Mouse (Mus musculus) forebrain, embryonic 12.5 days (tissue): Measurements from ENCODE around the gene Alg10b. TPM values are rescaled to one million over a fixed set of nuclear protein-coding genes. Genes with fewer than 3 reads are reported as not detected.
"Not testable (repeated sequence)": the region's sequence is repeated elsewhere in the genome, so short reads cannot be mapped to it uniquely, and the experiment has no call there.

Experiments
- ATAC-seq: fragments of 200-750 bp; cut with Nextera tagmentation; 2 replicates; pipeline ENCODE4 v1.8.0; 2017; ENCODE audit warnings: moderate TSS enrichment; ENCODE audit not compliant: low FRiP score
- H3K27ac ChIP-seq: fragments of 300-500 bp; sonication (generic); 2 replicates; pipeline ENCODE4 v1.5.1; 2016; ENCODE audit warnings: mild to moderate bottlenecking
- H3K27me3 ChIP-seq: fragments of 300-500 bp; sonication (generic); 2 replicates; pipeline ENCODE4 v1.6.1; 2016; ENCODE audit warnings: mild to moderate bottlenecking
- H3K36me3 ChIP-seq: fragments of 300-500 bp; sonication (generic); replicated peaks from 2 replicates; pipeline ENCODE4 v1.6.1; 2016; ENCODE audit warnings: mild to moderate bottlenecking
- H3K4me1 ChIP-seq: fragments of 300-500 bp; sonication (generic); 2 replicates; pipeline ENCODE4 v1.6.1; 2016
- H3K4me2 ChIP-seq: fragments of 300-500 bp; sonication (generic); 2 replicates; pipeline ENCODE4 v1.6.1; 2016; ENCODE audit warnings: mild to moderate bottlenecking, moderate library complexity
- H3K4me3 ChIP-seq: fragments of 300-500 bp; sonication (generic); replicated peaks from 2 replicates; pipeline ENCODE4 v1.5.1; 2016; ENCODE audit warnings: mild to moderate bottlenecking
- H3K9ac ChIP-seq: fragments of 300-500 bp; sonication (generic); 2 replicates; pipeline ENCODE4 v1.6.1; 2016; ENCODE audit warnings: mild to moderate bottlenecking
- H3K9me3 ChIP-seq: fragments of 300-500 bp; sonication (generic); 2 replicates; pipeline ENCODE4 v1.6.1; 2016
- WGBS: fragments of 180-500 bp; shearing (Covaris S2); methylation state at CpG from one replicate; pipeline ENCODE4 v1.1.7; 2016; 5-methylcytosine and 5-hydroxymethylcytosine counted together
- polyA plus RNA-seq: library from polyadenylated mRNA; unstranded; fragments of >200 nt; fragmentation: Nextera tagmentation; extraction: Ambion mirVana; gene quantifications from 2 replicates; pipeline ENCODE4 v1.2.1, GENCODE M21; 2016

Alg10b gene
- 51.5 and 55.4 TPM in 2 replicates for polyA plus RNA-seq

- H3K4me3 ChIP-seq: peak within 1 kb of the TSS; percentile 77
- H3K4me2 ChIP-seq: peak within 1 kb of the TSS; percentile 70
- under 1% methylated on average over 49 of the region's 59 CpGs for WGBS
- peaks cover 13% of the 10 kb centered on the region for H3K4me1 ChIP-seq
- peak within 1 kb of the TSS; percentile 87 for H3K27ac ChIP-seq
- peaks cover 26% of the 10 kb centered on the region for H3K36me3 ChIP-seq
- peak; percentile 100 for ATAC-seq
- H3K9ac ChIP-seq: peak within 1 kb of the TSS; percentile 84
- 0 out of 2 replicates have a peak, but pooled peaks cover 6% of the 10 kb centered on the region for H3K27me3 ChIP-seq
- no peaks in the 10 kb centered on the region for H3K9me3 ChIP-seq
Measured at GRCm38 (mm10) chr15:90223969-90224750, at the start of gene Alg10b. Alg10b (plus strand) TSS chr15:90224311.

DNA sequence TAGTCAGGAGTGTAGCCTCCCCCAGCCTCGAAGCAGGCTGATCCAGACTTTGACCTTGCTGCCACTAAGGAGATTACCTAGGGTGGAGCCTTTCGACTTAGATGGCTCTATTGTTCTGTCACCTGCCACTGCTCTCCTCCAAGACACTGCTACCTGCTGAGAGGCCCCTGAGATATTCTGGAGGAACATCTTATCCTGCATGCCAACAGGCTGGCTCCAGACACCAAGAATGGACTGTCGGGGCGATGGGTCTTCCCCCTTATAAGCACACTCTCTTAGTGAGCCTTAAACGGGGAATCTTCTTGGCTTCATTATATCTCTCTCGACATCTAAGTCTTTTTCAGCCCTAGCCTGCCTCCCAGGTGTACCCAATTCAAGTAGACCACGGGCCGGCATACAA, 41.0 kb upstream of the Alg10b start:
- WGBS: 58% methylated on average over 8 of the region's 8 CpGs

DNA sequence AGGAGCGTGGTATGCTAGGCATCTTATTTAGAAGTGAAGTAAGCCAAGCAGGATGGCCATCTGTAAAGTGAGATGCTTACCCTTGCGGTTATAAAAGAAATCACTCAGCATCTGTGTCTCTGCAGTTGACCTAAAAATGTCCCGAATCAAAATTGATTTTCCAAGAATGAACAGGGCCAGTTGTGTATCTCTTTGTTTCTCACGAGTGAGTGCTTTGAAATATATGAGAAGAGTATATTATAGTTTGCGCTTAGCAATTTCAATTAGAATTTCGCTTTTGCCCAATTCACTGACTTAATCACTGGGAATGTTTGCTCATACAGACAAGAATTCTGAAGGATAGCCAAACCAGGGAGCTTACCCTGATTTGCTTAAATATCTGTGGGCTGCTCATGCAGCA, 40.6 kb upstream of the Alg10b start:
- H3K9ac ChIP-seq: no peak overlapping the region

More for the DNA sequence above, 41.0 kb upstream of the Alg10b start:
- H3K4me3 ChIP-seq, H3K36me3 ChIP-seq, H3K27ac ChIP-seq, H3K4me1 ChIP-seq, H3K4me2 ChIP-seq, H3K9me3 ChIP-seq, ATAC-seq, H3K27me3 ChIP-seq, H3K9ac ChIP-seq: not testable (repeated sequence)

DNA sequence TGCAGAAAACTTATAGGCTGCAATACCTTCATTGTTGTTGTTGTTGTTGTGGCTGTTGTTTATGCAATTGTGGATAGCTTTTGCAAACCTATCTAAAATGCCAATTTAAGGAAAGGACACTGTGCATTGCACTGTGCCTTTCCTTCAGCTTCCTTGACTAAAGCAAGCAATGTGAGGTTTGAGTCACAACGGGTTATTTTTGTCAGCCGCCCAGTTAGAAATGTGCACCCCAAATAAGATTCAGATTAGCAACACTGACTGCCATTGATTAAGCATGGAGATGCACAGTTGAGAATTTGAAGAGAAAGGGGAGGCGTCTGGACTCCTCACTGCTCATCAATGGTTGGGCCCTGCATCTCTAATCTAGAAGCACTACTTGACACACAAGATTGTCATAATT, 39.4 kb upstream of the Alg10b start:
- no peak overlapping the region for H3K4me3 ChIP-seq
- no peaks in the 10 kb centered on the region for H3K4me1 ChIP-seq
- no peak overlapping the region for H3K4me2 ChIP-seq
- no peak overlapping the region for H3K9ac ChIP-seq
- H3K36me3 ChIP-seq: no peaks in the 10 kb centered on the region
- 95% methylated on average over 3 of the region's 3 CpGs for WGBS
- no peak overlapping the region for H3K27ac ChIP-seq
- no peaks in the 10 kb centered on the region for H3K27me3 ChIP-seq
- H3K9me3 ChIP-seq: no peaks in the 10 kb centered on the region
- no peak for ATAC-seq

More for the DNA sequence above, 40.6 kb upstream of the Alg10b start:
- Histone ChIP-seq H3K27me3 (no peaks in the 10 kb centered on the region), H3K4me2 (no peak overlapping the region), H3K9me3 (no peaks in the 10 kb centered on the region), H3K36me3 (no peaks in the 10 kb centered on the region), H3K4me1 (no peaks in the 10 kb centered on the region), H3K27ac (no peak overlapping the region), H3K4me3 (no peak overlapping the region)
- 89% methylated on average over 6 of the region's 6 CpGs for WGBS
- no peak for ATAC-seq

GRCm38 (mm10) chr15:90189477-90189876, 34.6 kb upstream of the Alg10b start:
- Histone ChIP-seq H3K9me3 (no peaks in the 10 kb centered on the region), H3K27ac (no peak overlapping the region), H3K9ac (no peak overlapping the region), H3K4me2 (no peak overlapping the region), H3K4me1 (no peaks in the 10 kb centered on the region), H3K4me3 (no peak overlapping the region), H3K27me3 (no peaks in the 10 kb centered on the region), H3K36me3 (no peaks in the 10 kb centered on the region)
- no peak for ATAC-seq
- 89% methylated on average over 9 of the region's 9 CpGs for WGBS

- Histone ChIP-seq H3K4me1 (no peaks in the 10 kb centered on the region), H3K27ac (no peak overlapping the region), H3K4me2 (no peak overlapping the region), H3K9ac (no peak overlapping the region), H3K4me3 (no peak overlapping the region), H3K9me3 (no peaks in the 10 kb centered on the region), H3K27me3 (no peaks in the 10 kb centered on the region), H3K36me3 (no peaks in the 10 kb centered on the region)
- 57% methylated on average over 8 of the region's 8 CpGs for WGBS
- no peak for ATAC-seq
Measured at GRCm38 (mm10) chr15:90213946-90214345, 10.2 kb upstream of the Alg10b start.

DNA sequence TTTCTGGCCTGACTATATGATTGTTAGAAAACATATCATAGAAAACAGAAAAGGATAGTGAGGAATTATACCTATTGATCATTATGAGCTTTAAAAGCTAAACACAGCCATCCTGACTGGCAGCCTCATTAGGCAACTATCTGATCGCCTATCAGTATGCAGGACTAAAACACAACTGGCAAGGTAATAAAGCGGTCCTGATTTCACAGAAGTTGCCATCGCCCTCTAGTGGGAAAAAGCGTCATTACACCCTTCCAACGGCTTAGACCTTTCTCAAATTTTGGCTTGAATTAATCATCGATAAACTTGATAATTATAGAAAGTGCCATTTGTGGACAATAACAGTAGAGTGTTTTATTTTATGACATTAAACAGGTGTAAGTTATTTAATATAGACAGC, 9.2 kb upstream of the Alg10b start:
- WGBS: 17% methylated on average over 6 of the region's 6 CpGs
- Histone ChIP-seq H3K36me3 (no peaks in the 10 kb centered on the region), H3K4me1 (no peaks in the 10 kb centered on the region), H3K27ac (no peak overlapping the region), H3K4me2 (no peak overlapping the region), H3K9ac (no peak overlapping the region), H3K27me3 (no peaks in the 10 kb centered on the region), H3K4me3 (no peak overlapping the region), H3K9me3 (no peaks in the 10 kb centered on the region)
- ATAC-seq: no peak

DNA sequence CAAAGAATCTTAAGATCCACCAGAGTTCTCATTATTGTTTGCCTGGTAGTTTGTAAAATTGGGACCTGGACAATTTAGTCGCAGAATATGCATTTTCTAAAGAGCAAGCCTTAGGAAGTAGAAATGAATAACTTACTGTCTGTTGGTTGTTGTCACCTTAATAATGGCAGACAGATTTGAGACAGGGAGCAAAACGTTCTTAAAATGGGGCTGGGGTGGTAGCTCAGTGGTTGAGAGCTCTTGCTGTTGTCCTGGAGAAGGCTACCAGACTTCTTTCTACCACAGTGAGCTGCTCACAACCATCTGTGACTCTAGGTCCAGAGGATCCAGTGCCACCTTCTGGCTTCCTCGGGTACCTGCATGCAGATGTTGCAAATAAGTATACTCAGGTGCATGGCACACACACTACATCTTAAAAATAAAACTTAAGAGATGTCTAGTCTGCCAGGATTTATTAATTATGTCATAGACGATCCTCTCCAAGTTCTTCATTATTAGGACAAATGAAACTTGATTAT, 1.0 kb downstream of the Alg10b start:
- Histone ChIP-seq H3K9me3 (no peaks in the 10 kb centered on the region), H3K36me3 (peaks cover 35% of the 10 kb centered on the region), H3K4me3 (peak overlapping the region; percentile 77), H3K27me3 (0 out of 2 replicates have a peak, but pooled peaks cover 6% of the 10 kb centered on the region), H3K9ac (peak overlapping the region; percentile 84), H3K4me1 (peaks cover 13% of the 10 kb centered on the region), H3K4me2 (peak overlapping the region; percentile 70), H3K27ac (no peak overlapping the region)
- 66% methylated on average over 4 of the region's 4 CpGs for WGBS
- no peak for ATAC-seq

- H3K27ac ChIP-seq: no peak overlapping the region
- no peaks in the 10 kb centered on the region for H3K9me3 ChIP-seq
- H3K36me3 ChIP-seq: peaks cover 10% of the 10 kb centered on the region
- no peak for ATAC-seq
- no peak overlapping the region for H3K9ac ChIP-seq
- H3K4me1 ChIP-seq: no peaks in the 10 kb centered on the region
- H3K27me3 ChIP-seq: no peaks in the 10 kb centered on the region
- H3K4me3 ChIP-seq: no peak overlapping the region
- H3K4me2 ChIP-seq: no peak overlapping the region
- WGBS: 33% methylated on average over 2 of the region's 2 CpGs
Measured at GRCm38 (mm10) chr15:90237657-90238056, 13.5 kb downstream of the Alg10b start.

DNA sequence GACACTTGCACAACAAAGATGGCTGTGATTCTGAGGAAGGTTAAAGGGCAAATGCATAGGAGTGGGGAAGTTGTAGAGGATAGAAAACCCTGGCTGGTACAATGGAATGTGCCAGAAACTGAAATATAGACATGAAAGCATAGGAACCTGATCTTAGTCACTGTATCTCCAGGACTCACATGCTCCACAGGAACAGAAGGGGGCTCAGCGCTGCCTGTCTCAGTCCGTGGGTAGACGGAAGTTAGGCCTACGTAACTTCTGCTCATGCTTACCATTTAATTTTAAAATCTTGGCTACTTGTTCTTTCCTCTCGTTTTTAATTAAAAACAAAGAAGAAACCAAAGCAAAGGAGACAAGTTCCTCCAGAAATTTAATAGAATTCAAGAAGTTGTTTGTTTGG, 20.0 kb downstream of the Alg10b start:
- H3K9me3 ChIP-seq: no peaks in the 10 kb centered on the region
- H3K4me3 ChIP-seq: no peak overlapping the region
- no peaks in the 10 kb centered on the region for H3K4me1 ChIP-seq
- H3K4me2 ChIP-seq: no peak overlapping the region
- H3K9ac ChIP-seq: no peak overlapping the region
- no peaks in the 10 kb centered on the region for H3K27me3 ChIP-seq
- no peak overlapping the region for H3K27ac ChIP-seq
- 81% methylated on average over 5 of the region's 5 CpGs for WGBS
- no peaks in the 10 kb centered on the region for H3K36me3 ChIP-seq
- ATAC-seq: no peak

- Histone ChIP-seq H3K9me3 (no peaks in the 10 kb centered on the region), H3K4me1 (no peaks in the 10 kb centered on the region), H3K27me3 (no peaks in the 10 kb centered on the region), H3K4me3 (no peak overlapping the region), H3K9ac (no peak overlapping the region), H3K27ac (no peak overlapping the region), H3K4me2 (no peak overlapping the region), H3K36me3 (no peaks in the 10 kb centered on the region)
- WGBS: 46% methylated on average over 3 of the region's 3 CpGs
- no peak for ATAC-seq
Measured at GRCm38 (mm10) chr15:90249694-90250093, 25.6 kb downstream of the Alg10b start.

GRCm38 (mm10) chr15:90282876-90283275, 58.8 kb downstream of the Alg10b start:
- Histone ChIP-seq H3K4me1 (no peaks in the 10 kb centered on the region), H3K9ac (no peak overlapping the region), H3K27me3 (no peaks in the 10 kb centered on the region), H3K4me2 (no peak overlapping the region), H3K36me3 (no peaks in the 10 kb centered on the region), H3K27ac (no peak overlapping the region), H3K4me3 (no peak overlapping the region), H3K9me3 (no peaks in the 10 kb centered on the region)
- no peak for ATAC-seq
- WGBS: 93% methylated on average over 7 of the region's 7 CpGs
